Mouse (Mus musculus) liver, embryonic 13.5 days (tissue): ENCODE measurements around the gene Vipr1. TPM values are rescaled to one million over a fixed set of nuclear protein-coding genes. Genes with fewer than 3 reads are reported as not detected.

ENCODE experiments used
- ATAC-seq: fragments of 200-750 bp; cut with Nextera tagmentation; 2 replicates; pipeline ENCODE4 v1.8.0; 2017; ENCODE audit warnings: low read depth, mild to moderate bottlenecking, moderate number of reproducible peaks, moderate library complexity
- DNase-seq: peaks from one replicate; pipeline ENCODE4 v3.0.0; 2022
- H3K27ac ChIP-seq: fragments of 300-500 bp; sonication (generic); 2 replicates; pipeline ENCODE4 v1.5.1; 2015; ENCODE audit warnings: moderate library complexity, mild to moderate bottlenecking, inconsistent platforms
- H3K27me3 ChIP-seq: fragments of 300-500 bp; sonication (generic); 2 replicates; pipeline ENCODE4 v1.6.1; 2015; ENCODE audit warnings: mild to moderate bottlenecking, inconsistent platforms
- H3K36me3 ChIP-seq: fragments of 300-500 bp; sonication (generic); 2 replicates; pipeline ENCODE4 v1.6.1; 2015; ENCODE audit warnings: mild to moderate bottlenecking, inconsistent platforms
- H3K4me1 ChIP-seq: fragments of 300-500 bp; sonication (generic); replicated peaks from 2 replicates; pipeline ENCODE4 v1.6.1; 2015; ENCODE audit warnings: inconsistent platforms
- H3K4me2 ChIP-seq: fragments of 300-500 bp; sonication (generic); 2 replicates; pipeline ENCODE4 v1.6.1; 2015; ENCODE audit warnings: inconsistent platforms, mild to moderate bottlenecking, moderate library complexity
- H3K4me3 ChIP-seq: fragments of 300-500 bp; sonication (generic); replicated peaks from 2 replicates; pipeline ENCODE4 v1.5.1; 2015; ENCODE audit warnings: mild to moderate bottlenecking, inconsistent platforms
- H3K9ac ChIP-seq: fragments of 300-500 bp; sonication (generic); 2 replicates; pipeline ENCODE4 v1.6.1; 2015; ENCODE audit warnings: mild to moderate bottlenecking, inconsistent platforms
- H3K9me3 ChIP-seq: fragments of 300-500 bp; sonication (generic); replicated peaks from 2 replicates; pipeline ENCODE4 v1.6.1; 2016; ENCODE audit warnings: inconsistent platforms
- WGBS: fragments of 180-500 bp; shearing (Covaris S2); methylation state at CpG from one replicate; pipeline ENCODE4 v1.1.7; 2015; ENCODE audit not compliant: insufficient replicate concordance; 5-methylcytosine and 5-hydroxymethylcytosine counted together
- polyA plus RNA-seq: library from polyadenylated mRNA; unstranded; fragments of >200 nt; fragmentation: Nextera tagmentation; extraction: Ambion mirVana; gene quantifications from 2 replicates; pipeline ENCODE4 v1.2.1, GENCODE M21; 2015

Gene Vipr1
- polyA plus RNA-seq, 1 experiment from 2014 or later = 0.27 TPM

DNA sequence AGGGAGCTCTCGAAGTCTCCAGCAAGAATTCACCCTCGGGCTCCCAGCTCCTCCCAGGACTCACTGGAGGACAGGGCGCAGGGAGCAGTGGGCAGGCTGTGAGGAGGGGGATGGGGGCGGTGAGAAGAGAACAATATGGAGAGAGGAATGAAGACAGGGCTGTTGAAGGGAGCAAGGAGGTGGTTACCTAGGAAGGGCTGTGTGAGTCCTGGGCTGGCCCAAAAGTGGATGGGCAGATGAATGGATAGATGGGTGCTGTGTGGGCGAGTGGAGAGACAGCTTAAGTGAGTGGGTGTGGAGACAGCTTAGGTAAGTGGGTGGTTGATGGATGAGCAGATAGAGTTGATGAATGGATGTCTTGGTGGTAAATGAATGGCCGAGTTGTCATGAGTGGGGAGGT lies 21.0 kb downstream of the Vipr1 start:
- H3K4me3 ChIP-seq = no peak overlapping the region
- H3K9me3 ChIP-seq = no peaks in the 10 kb centered on the region
- DNase-seq (no peak), ATAC-seq (no peak)
- no peaks in the 10 kb centered on the region for H3K36me3 ChIP-seq
- no peaks in the 10 kb centered on the region for H3K4me1 ChIP-seq
- H3K4me2 ChIP-seq = no peak overlapping the region
- H3K27ac ChIP-seq = no peak overlapping the region
- 54% methylated on average over 6 of the region's 6 CpGs for whole genome bisulfite sequencing
- peaks cover 33% of the 10 kb centered on the region for H3K27me3 ChIP-seq
- H3K9ac ChIP-seq = no peak overlapping the region

DNA sequence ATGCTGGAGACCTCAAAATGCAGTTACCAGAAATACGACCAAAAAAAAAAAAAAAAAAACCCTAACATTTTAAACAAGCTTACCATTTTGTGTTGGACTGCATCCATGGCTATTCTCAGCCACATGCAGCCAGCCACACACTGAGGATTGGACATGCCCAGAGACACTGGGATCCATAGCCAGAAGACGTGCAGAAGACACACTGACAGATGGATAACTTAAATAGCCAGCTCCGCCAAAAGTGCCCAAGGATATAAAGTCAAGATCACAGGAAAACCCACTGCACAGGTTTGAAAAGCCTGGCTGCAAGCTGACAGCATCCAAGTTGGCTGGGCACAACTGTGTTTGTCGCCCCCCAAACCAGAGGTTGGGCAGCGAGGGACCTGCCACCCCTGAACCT lies 21.6 kb downstream of the Vipr1 start:
- H3K4me1 ChIP-seq = no peaks in the 10 kb centered on the region
- no peak overlapping the region for H3K4me3 ChIP-seq
- no peak overlapping the region for H3K27ac ChIP-seq
- WGBS = 66% methylated on average over 5 of the region's 5 CpGs
- no peak overlapping the region for H3K9ac ChIP-seq
- H3K27me3 ChIP-seq = peaks cover 39% of the 10 kb centered on the region
- no peak overlapping the region for H3K4me2 ChIP-seq
- ATAC-seq = no peak
- no peaks in the 10 kb centered on the region for H3K9me3 ChIP-seq
- no peak for DNase-seq
- H3K36me3 ChIP-seq = no peaks in the 10 kb centered on the region

DNA sequence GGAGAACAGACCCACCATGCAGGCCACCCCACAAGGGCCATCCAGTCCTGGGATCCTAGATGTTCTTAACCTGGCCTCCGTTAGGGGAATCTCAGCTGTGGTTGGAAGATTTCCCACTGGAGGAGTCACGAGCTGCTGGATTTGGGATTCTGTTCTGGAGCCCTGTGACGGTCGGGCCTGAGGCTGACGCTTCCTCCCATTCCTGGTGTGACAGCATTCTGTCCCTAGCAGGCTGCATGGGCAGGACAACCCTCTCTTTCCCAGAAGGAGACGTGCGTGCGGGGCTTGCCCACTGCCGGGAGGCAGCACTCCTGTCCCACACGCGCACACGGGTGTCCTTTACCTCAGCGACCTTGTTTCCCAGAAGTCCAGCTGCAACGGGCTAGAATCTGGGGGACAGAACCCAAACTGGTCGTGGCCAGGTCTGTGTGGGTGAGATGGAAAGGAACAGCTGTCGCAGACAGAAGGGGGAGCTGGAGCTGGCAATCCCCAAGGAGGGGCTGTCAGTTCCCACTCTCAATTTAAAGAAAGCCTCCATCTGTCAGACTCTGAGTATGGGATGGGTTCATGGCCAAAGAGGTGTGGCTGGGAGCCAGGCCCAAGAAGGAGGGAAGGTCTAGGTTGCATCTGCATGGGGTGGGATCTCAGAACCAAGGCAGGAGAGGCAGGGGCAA lies 24.6 kb downstream of the Vipr1 start:
- no peak overlapping the region for H3K27ac ChIP-seq
- no peak overlapping the region for H3K4me3 ChIP-seq
- DNase-seq (no peak), ATAC-seq (no peak)
- H3K9me3 ChIP-seq = no peaks in the 10 kb centered on the region
- peaks cover 21% of the 10 kb centered on the region for H3K4me1 ChIP-seq
- 69% methylated on average over 16 of the region's 16 CpGs for WGBS
- H3K36me3 ChIP-seq = no peaks in the 10 kb centered on the region
- no peak overlapping the region for H3K9ac ChIP-seq
- no peak overlapping the region for H3K4me2 ChIP-seq
- peaks cover 55% of the 10 kb centered on the region for H3K27me3 ChIP-seq

DNA sequence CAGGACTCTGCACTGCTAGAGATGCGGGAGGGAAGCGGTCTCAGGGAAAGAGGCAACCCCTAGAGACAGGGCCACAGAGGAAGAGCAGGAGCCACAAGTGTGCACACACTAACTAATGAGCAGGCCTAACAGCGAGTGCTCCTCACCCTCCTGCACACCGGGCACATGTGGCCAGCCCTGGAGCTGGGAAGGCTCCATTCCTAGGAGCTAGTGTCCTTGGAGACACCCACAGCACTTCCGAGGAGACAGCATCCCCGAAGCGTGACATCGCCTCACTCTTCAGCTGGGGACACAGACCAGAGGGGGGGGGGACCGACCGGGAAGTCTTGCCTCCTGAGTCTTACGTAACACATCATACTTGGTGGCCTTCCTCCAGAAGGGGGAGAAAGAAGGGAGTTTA lies 25.3 kb downstream of the Vipr1 start:
- H3K27me3 ChIP-seq = peaks cover 55% of the 10 kb centered on the region
- no peak overlapping the region for H3K27ac ChIP-seq
- H3K36me3 ChIP-seq = no peaks in the 10 kb centered on the region
- ATAC-seq (no peak), DNase-seq (no peak)
- H3K9ac ChIP-seq = no peak overlapping the region
- H3K4me3 ChIP-seq = no peak overlapping the region
- H3K9me3 ChIP-seq = no peaks in the 10 kb centered on the region
- peaks cover 25% of the 10 kb centered on the region for H3K4me1 ChIP-seq
- WGBS = 58% methylated on average over 11 of the region's 11 CpGs
- H3K4me2 ChIP-seq = no peak overlapping the region

DNA sequence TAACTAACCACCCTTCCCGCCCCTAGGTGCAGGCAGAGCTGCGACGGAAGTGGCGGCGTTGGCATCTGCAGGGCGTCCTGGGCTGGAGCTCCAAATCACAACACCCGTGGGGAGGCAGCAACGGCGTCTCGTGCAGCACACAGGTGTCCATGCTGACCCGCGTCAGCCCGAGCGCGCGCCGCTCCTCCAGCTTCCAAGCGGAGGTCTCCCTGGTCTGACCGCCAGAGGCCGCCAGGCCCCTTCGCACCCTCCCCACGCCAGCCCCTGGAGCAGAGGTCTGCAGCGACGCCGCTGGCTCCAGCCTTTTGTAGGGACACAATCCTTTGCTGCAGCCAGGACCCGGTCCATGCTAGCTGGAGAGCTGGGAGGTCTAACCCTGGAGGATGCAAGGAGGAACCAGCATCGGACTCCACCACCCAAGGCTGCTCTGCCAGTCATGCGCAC lies 26.9 kb downstream of the Vipr1 start:
- H3K4me3 ChIP-seq = peak overlapping the region; percentile 21
- ATAC-seq (no peak), DNase-seq (no peak)
- peaks cover 25% of the 10 kb centered on the region for H3K4me1 ChIP-seq
- no peak overlapping the region for H3K27ac ChIP-seq
- H3K9ac ChIP-seq = no peak overlapping the region
- H3K9me3 ChIP-seq = no peaks in the 10 kb centered on the region
- H3K27me3 ChIP-seq = peaks cover 55% of the 10 kb centered on the region
- H3K36me3 ChIP-seq = no peaks in the 10 kb centered on the region
- H3K4me2 ChIP-seq = peak overlapping the region; percentile 50
- 1% methylated on average over 28 of the region's 28 CpGs for WGBS

DNA sequence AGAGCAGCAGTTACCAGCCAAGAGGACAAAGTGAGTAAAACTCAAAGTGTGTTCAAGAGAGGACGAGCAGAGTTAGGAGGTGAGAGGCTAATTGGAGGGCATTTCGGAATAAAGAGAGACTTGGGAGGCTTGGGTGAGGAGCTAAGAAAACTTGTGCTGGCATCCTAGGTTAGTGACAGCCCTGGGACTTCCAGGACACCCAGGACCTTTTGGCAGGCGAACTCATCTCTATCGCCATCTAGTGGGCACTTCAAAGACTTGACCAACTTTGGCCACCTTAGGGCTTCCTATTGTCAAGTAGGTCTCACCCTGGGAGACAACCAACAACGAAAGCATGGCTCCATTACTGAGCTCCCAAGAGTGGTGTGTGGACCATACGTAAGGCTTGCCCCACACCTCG lies 28.8 kb downstream of the Vipr1 start:
- Histone ChIP-seq H3K4me3 (no peak overlapping the region), H3K9ac (no peak overlapping the region), H3K4me1 (peaks cover 25% of the 10 kb centered on the region), H3K27me3 (peaks cover 48% of the 10 kb centered on the region), H3K9me3 (no peaks in the 10 kb centered on the region), H3K36me3 (no peaks in the 10 kb centered on the region), H3K4me2 (no peak overlapping the region), H3K27ac (no peak overlapping the region)
- DNase-seq (peak; percentile 18), ATAC-seq (no peak)
- 14% methylated on average over 7 of the region's 7 CpGs for WGBS

DNA sequence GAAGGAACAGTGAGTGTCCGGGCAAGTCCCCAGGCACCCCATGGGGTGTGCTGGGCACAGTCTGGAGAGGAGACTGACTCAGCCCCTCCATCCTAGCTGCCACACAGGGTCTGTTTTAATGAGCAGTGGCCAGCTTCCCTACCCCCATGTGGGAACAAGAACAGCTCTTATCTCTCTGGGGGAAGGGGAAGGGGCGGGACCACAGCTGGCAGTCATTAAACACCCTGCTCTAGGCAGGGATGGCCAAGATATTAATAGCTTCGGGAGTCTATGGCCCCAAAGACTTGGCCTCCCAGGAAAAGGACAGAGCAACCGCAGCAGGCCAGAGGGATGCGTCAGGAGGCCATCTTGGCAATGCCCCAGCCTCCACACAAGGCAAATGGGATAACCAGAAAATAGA lies 29.8 kb downstream of the Vipr1 start:
- no peak for DNase-seq
- H3K4me3 ChIP-seq = no peak overlapping the region
- H3K36me3 ChIP-seq = no peaks in the 10 kb centered on the region
- H3K27me3 ChIP-seq = peaks cover 38% of the 10 kb centered on the region
- H3K4me2 ChIP-seq = no peak overlapping the region
- H3K9me3 ChIP-seq = no peaks in the 10 kb centered on the region
- H3K9ac ChIP-seq = no peak overlapping the region
- WGBS = 14% methylated on average over 5 of the region's 5 CpGs
- peaks cover 33% of the 10 kb centered on the region for H3K4me1 ChIP-seq
- no peak for ATAC-seq
- H3K27ac ChIP-seq = no peak overlapping the region

DNA sequence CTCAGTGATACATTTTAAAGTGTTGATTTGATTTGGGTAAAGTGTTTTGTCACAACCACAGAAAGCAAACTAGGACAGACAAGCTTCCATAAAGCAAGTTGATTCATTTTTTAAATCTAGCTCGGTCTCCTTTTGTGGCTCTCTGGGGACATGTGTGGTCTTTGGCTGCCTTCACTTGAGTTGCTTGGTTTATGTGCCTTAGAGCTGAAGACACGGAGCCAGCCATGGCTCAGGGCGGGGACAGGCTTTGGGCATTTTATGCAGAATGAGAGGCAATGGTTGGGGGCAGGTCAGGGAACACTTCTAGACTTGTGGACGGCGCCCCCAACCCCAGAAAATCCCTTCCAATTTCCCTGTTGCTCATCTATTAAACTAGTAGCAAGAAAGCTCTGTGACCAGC lies 31.2 kb downstream of the Vipr1 start:
- Histone ChIP-seq H3K4me3 (no peak overlapping the region), H3K36me3 (no peaks in the 10 kb centered on the region), H3K4me1 (peaks cover 40% of the 10 kb centered on the region), H3K9me3 (no peaks in the 10 kb centered on the region), H3K9ac (no peak overlapping the region), H3K27me3 (peaks cover 24% of the 10 kb centered on the region), H3K27ac (no peak overlapping the region), H3K4me2 (no peak overlapping the region)
- DNase-seq (no peak), ATAC-seq (no peak)
- WGBS = 75% methylated on average over 5 of the region's 5 CpGs

DNA sequence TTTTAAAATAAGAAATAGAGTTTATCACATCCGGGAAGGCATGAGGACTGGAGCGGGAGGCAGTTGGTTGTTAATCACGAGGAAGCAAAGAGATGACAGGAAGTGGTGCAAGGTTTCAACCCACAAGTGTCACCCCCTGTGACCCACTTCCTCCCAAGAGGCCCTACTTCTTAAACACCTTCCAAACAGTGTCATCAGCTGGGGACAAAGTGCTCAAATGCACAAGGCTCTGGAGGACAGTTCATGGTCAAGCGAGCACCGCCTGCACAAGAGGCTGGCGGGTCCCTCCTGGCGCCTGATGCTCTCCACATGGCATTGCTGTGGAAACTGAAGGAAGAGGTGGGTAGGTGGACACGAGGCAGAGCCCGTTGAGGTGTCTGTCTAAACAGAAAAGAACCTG lies 32.5 kb downstream of the Vipr1 start:
- Histone ChIP-seq H3K9ac (no peak overlapping the region), H3K4me1 (peaks cover 36% of the 10 kb centered on the region), H3K4me2 (no peak overlapping the region), H3K4me3 (no peak overlapping the region), H3K9me3 (no peaks in the 10 kb centered on the region), H3K27me3 (peaks cover 11% of the 10 kb centered on the region), H3K27ac (no peak overlapping the region), H3K36me3 (no peaks in the 10 kb centered on the region)
- WGBS = 27% methylated on average over 9 of the region's 9 CpGs
- no peak for ATAC-seq
- DNase-seq = no peak

DNA sequence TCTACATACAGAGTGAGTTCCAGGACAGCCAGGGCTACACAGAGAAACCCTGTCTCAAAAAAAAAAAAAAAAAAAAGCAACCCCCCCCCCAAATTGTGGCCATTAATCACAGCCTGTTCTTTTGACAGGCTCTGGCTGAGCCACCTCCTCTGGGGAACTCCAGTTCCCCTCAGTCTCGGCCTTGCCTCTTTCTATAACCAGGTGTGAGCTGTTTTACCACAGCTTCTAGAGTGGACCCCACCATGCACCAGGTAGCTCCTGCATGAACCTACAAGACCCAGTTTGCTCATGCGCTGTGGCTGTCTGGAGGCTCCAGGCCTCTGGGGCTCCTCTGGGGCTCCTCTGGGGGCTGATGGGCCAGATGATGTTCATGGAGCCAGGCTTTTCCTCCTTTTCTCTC lies 33.0 kb downstream of the Vipr1 start:
- no peak overlapping the region for H3K9ac ChIP-seq
- H3K4me3 ChIP-seq = no peak overlapping the region
- no peak for ATAC-seq
- H3K36me3 ChIP-seq = no peaks in the 10 kb centered on the region
- peaks cover 5% of the 10 kb centered on the region; the same call in 1 of the 2 replicates for H3K27me3 ChIP-seq
- no peak overlapping the region for H3K4me2 ChIP-seq
- H3K9me3 ChIP-seq = no peaks in the 10 kb centered on the region
- peaks cover 36% of the 10 kb centered on the region for H3K4me1 ChIP-seq
- H3K27ac ChIP-seq = no peak overlapping the region
- no peak for DNase-seq
- 68% methylated on average over 2 of the region's 2 CpGs for whole genome bisulfite sequencing

DNA sequence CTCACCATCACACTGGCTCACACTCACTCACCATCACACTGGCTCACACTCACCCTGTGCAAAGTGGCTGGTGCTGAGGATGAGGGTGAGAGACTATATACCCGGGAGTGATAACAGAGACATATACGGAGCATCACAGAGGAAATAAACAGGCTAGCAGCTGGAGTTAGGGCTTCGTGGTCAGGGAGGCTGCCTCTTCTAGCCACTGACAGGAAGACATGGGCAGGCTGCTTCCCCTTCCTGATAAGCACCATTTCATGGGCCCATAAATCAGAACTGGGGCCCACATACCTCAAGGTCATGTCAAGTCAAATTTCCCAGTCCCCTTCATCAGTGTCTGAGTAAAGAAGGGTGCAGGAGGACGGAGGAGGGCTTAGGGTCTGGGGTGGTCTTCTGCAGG lies 34.6 kb downstream of the Vipr1 start:
- Histone ChIP-seq H3K36me3 (no peaks in the 10 kb centered on the region), H3K9me3 (no peaks in the 10 kb centered on the region), H3K4me3 (no peak overlapping the region), H3K4me1 (peaks cover 22% of the 10 kb centered on the region), H3K27ac (no peak overlapping the region), H3K4me2 (no peak overlapping the region), H3K27me3 (no peaks in the 10 kb centered on the region), H3K9ac (no peak overlapping the region)
- DNase-seq (no peak), ATAC-seq (no peak)
- 6% methylated on average over 4 of the region's 4 CpGs for WGBS

DNA sequence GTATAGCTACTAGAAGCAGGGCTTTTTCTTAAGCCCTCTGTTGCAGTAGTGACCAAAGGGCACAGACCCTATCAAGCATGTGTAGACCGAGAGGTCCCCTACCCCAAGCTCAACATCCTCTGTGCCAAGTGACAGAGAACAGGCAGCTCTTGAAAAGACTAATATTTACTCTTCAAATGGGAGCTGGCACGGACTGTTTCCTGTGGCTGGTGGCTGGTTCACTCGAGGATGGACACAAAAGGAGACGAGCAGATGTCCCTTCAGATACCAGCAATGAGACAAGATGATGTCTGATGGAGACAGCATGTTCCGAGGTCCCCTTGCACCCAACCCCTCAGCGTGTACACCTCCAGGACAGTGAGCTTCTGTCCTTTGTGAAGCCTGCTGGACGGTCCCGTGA lies 35.0 kb downstream of the Vipr1 start:
- Histone ChIP-seq H3K4me2 (no peak overlapping the region), H3K36me3 (no peaks in the 10 kb centered on the region), H3K9ac (no peak overlapping the region), H3K4me1 (peaks cover 18% of the 10 kb centered on the region), H3K27ac (no peak overlapping the region), H3K27me3 (no peaks in the 10 kb centered on the region), H3K4me3 (no peak overlapping the region), H3K9me3 (no peaks in the 10 kb centered on the region)
- no peak for ATAC-seq
- DNase-seq = no peak
- 21% methylated on average over 8 of the region's 8 CpGs for WGBS
